Mouse (Mus musculus) erythroblast, embryonic 14.5 days (primary cell): ENCODE results near the gene Ear10. TPM values are rescaled to one million over a fixed set of nuclear protein-coding genes. Genes with fewer than 3 reads are reported as not detected.
"Not testable (repeated sequence)": the region's sequence is repeated elsewhere in the genome, so short reads cannot be mapped to it uniquely, and the experiment has no call there.

ENCODE experiments used
- H3K27me3 ChIP-seq: 2 replicates; pipeline ENCODE4 v1.6.1; 2012; ENCODE audit warnings: inconsistent platforms; ENCODE audit not compliant: control insufficient read depth
- H3K36me3 ChIP-seq: 2 replicates; pipeline ENCODE4 v1.6.1; 2012; ENCODE audit warnings: mild to moderate bottlenecking, inconsistent platforms; ENCODE audit not compliant: control insufficient read depth
- H3K4me1 ChIP-seq: 2 replicates; pipeline ENCODE4 v1.6.1; 2012; ENCODE audit warnings: inconsistent platforms; ENCODE audit not compliant: control insufficient read depth
- H3K4me3 ChIP-seq: replicated peaks from 2 replicates; pipeline ENCODE3; 2012; ENCODE audit warnings: moderate library complexity, mild to moderate bottlenecking, inconsistent platforms
- H3K9me3 ChIP-seq: 2 replicates; pipeline ENCODE4 v1.6.1; 2012; ENCODE audit warnings: low read length, inconsistent platforms, mixed read lengths; ENCODE audit not compliant: control insufficient read depth
- polyA plus RNA-seq: library from polyadenylated mRNA; stranded (reverse); fragments of >175 nt; gene quantifications from 2 replicates; pipeline ENCODE4 v1.2.3, GENCODE M21; 2012

The Ear10 gene
- polyA plus RNA-seq: not detected in 2 replicates

DNA sequence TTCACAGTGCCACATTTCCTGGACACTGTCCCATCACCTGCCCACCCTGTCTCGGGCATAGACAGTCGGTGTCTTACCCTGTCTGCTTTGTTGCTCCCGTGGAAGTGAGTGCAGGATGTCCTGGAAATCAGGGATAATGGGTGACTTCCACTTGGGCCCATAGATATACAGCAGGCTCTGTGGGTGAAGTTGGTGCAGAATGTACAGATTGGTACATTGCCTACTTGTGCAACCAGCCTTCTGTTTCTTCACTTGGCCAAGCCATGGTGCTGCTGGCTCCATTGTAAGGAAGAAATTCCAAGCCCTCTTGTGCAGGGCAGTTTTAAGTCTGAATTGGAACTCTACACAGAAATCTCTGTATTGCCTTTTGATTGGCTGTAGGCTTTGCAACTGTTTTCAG lies at the start of gene Ear10:
Gene Ear10 (minus strand): TSS at position 101 of the 400 bp plus-strand sequence.
- not testable (repeated sequence) for H3K9me3 ChIP-seq, H3K4me3 ChIP-seq, H3K4me1 ChIP-seq, H3K27me3 ChIP-seq, H3K36me3 ChIP-seq

DNA sequence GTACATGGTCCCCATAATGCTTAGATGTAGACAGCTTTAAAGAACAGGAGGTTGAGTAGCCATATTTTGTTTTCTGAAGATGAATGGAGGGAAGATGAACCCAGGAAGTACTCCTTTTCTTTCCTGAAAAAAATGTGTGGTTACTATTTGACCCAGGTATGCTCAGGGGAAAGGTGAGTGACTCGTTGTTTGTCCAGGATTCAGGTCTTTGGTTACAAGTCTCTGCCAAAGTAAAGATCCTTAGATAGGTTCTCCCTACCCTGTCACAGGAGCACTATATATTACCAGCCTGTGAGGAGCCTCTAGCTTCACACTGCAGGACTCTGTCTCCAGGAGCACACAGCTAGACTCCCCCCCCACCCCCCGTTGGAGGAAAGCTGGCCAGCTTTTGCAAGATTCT lies 33.4 kb upstream of the Ear10 start, which contains the start of gene Ang5:
Gene Ang5 (plus strand): TSS at position 301 of the 400 bp plus-strand sequence.
- not testable (repeated sequence) for H3K4me3 ChIP-seq, H3K27me3 ChIP-seq, H3K36me3 ChIP-seq, H3K9me3 ChIP-seq, H3K4me1 ChIP-seq

DNA sequence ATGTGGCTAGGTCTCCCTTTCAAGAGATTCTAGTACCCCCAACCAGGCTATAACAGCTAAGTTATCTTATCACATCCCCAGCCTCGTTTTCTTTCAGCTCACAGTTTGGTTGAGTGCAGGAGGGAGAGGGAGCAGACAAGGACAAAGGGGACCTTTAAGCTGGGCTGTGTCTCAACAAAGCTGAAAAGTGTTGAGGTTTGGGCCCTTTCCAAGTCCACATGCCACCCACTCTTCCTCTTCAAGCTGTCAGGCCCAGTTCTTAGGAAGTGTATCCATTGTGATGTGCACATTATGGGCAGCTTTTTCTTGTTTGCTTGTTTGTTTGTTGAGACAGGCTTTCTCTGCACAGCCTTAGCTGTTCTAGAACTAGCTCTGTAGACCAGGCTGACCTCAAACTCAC lies 31.7 kb upstream of the Ear10 start:
- H3K27me3 ChIP-seq, H3K4me3 ChIP-seq, H3K36me3 ChIP-seq, H3K9me3 ChIP-seq, H3K4me1 ChIP-seq: not testable (repeated sequence)

DNA sequence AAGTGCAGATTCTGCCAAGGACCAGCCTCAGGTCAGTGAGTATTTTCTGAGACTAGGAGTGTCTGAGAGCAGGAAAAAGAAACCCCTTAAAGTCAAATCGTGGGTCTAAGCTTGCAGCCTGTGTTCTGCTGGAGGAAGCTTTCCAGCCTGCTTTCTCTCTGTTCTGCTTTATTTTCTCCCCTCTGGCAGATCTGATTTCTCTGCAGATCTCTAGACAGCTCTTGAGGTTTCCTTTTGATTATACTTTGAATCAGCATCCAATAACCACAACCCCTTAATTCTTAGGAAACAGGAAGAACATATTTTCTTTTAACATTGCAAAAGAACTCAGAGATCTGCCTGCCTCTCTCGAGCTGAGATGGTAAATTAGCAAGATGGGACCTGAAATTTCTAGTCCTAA lies 30.0 kb upstream of the Ear10 start:
- H3K27me3 ChIP-seq, H3K36me3 ChIP-seq: not testable (repeated sequence)

DNA sequence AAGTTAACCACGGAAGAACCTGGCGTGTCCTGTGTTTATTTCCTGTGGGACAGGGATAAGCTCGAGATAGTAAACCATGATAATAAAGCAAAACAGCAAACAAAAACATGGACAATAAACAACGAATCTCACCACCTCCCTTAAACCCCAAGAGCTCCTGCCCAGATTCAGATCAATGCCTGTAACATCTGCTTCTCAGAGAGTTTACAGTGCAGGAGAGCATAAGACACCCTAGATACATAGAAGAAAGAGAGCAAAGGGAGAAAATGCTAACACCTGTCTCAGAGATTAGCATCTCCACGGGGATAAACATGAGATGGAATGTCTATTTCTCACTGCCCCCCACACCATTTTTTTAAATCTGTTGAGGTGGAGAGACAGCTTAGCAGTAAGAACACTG lies 10.0 kb upstream of the Ear10 start:
- not testable (repeated sequence) for H3K36me3 ChIP-seq, H3K4me3 ChIP-seq, H3K9me3 ChIP-seq, H3K27me3 ChIP-seq, H3K4me1 ChIP-seq

More for the DNA sequence above, 30.0 kb upstream of the Ear10 start:
- H3K9me3 ChIP-seq, H3K4me1 ChIP-seq, H3K4me3 ChIP-seq: not testable (repeated sequence)

DNA sequence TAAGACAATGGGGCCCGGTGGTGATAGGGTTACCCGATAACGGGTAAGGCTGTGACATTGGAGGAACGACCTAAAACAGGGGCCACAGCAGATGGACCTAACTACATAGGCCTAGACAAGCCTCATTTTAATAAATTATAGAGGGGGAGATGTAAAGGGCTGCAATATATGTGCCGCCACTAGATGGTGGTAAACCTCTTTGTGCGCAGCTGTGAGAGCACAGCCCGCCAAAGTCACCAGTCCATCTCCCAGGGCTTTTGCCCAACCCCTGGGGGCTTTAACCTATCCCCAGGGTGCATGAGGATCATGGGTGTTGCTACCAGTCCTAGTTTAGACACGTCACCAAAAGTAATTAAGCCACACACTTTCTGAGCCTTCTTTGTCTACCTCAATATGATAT lies 9.6 kb upstream of the Ear10 start:
- H3K4me3 ChIP-seq, H3K9me3 ChIP-seq, H3K27me3 ChIP-seq, H3K4me1 ChIP-seq, H3K36me3 ChIP-seq: not testable (repeated sequence)

DNA sequence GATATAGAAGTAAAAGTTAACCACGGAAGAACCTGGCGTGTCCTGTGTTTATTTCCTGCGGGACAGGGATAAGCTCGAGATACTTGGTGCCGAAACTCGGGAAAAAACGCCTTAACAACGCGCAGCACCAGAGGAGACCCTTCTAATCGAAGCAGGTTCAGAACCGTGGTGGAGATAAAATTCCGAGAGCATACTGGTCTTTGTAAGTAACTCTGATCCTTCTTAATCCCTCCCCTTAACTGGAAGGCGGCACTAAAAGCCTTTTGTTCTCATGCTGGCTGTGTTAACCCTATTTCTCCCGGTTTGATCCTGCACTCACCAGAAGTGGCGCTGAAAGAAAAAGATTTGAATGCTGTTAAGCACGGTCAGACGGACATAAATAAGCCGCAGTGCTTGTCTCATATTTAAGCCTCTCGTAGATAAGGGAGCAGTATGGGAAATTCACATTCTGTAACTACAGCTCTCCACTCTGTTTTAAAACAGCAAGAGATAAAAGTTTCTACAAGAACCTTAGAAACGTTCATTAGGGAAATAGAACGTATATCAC lies 2.1 kb upstream of the Ear10 start:
- not testable (repeated sequence) for H3K9me3 ChIP-seq, H3K27me3 ChIP-seq, H3K36me3 ChIP-seq, H3K4me1 ChIP-seq
- H3K4me3 ChIP-seq: peak overlapping the region; percentile 52

DNA sequence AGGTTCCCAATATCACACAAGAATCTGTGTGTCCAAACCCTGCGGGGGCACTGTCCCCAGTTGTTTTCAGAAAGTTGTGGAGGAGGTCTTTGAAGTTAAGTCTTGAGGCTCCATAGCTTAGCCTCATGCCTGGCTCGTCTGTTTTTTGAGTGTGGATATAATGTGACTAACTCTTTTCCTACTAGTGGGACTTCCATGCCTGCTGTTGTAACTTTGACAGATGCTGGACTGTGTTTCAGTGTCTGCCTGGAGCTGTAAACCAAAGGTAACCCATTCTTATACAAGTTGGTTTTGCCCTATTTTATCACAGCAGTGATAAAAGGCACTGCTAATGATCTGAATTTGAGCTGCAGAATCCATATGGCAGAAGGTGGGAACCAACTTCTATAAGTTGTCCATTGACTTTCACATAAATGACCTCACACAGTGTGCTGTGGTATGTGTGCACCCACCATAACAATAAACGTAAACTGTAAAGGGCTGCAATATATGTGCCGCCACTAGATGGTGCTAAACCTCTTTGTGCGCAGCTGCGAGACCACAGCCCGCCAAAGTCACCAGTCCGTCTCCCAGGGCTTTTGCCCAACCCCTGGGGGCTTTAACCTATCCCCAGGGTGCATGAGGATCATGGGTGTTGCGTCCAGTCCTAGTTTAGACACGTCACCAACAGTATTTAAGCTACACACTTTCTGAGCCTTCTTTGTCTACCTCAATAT lies 1.5 kb upstream of the Ear10 start, which contains the start of gene Gm8113:
Gene Gm8113 (plus strand): TSS at position 703 of the 716 bp plus-strand sequence.
- not testable (repeated sequence) for H3K27me3 ChIP-seq, H3K36me3 ChIP-seq, H3K4me1 ChIP-seq, H3K9me3 ChIP-seq
- peak within 1 kb of the TSS; percentile 52 for H3K4me3 ChIP-seq

DNA sequence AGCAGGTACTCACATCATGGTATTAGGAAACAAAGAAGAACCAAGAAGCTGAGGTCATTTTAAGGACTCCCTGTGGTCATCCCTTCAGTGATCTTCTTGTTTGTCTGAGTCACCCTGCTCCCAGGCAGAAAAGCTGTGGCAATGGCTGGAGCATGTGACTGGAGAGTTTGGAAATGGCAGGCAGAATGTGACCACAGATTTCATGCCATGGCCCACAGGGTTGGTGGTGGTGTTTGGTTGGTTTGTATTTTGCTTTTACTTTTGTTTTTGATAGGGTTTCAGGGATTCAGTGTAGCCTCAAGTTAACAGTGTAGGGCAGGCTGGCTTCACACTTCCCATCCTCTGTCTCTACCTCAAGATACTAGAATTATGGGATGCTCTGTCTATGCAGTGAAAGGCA lies 5.1 kb downstream of the Ear10 start:
- H3K9me3 ChIP-seq, H3K36me3 ChIP-seq, H3K27me3 ChIP-seq, H3K4me3 ChIP-seq, H3K4me1 ChIP-seq: not testable (repeated sequence)

DNA sequence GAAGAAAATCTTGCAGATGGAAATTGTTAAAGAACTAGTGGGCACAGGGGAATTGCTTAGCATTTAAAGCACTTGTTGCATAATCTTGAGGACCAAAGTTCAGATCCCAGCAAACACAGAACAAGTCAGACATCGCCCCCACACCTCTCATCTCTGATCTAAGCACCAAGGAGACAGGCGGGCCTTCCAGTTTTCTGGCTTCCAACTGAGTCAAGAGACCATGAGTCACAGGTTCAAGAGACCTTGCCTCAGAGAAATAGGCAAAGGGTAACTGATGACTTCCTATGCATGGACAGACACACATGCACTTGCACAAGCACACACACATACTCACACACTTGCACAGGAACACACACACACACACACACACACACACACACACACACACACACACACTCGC lies 24.8 kb downstream of the Ear10 start:
- H3K4me3 ChIP-seq, H3K9me3 ChIP-seq, H3K4me1 ChIP-seq, H3K36me3 ChIP-seq, H3K27me3 ChIP-seq: not testable (repeated sequence)

DNA sequence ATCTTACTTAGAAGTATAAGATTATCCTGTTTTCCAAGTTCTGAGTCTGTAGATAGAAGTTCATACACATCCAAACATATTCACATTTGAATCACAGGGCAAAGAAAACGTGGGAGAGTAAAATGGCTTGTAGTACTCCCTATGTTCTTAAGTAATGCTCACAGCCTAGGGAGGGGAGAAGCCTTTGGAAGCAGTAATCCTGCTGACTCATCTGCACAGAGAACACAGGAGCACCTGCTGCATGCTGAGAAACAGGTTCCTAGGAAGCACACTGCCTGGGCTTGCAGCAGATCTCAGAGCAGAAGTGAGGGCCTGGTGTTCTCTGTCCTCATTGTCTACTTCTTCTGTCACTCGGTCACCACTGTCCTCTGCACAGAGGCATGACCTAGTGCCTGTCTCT lies 28.0 kb downstream of the Ear10 start:
- not testable (repeated sequence) for H3K9me3 ChIP-seq, H3K27me3 ChIP-seq, H3K4me3 ChIP-seq

DNA sequence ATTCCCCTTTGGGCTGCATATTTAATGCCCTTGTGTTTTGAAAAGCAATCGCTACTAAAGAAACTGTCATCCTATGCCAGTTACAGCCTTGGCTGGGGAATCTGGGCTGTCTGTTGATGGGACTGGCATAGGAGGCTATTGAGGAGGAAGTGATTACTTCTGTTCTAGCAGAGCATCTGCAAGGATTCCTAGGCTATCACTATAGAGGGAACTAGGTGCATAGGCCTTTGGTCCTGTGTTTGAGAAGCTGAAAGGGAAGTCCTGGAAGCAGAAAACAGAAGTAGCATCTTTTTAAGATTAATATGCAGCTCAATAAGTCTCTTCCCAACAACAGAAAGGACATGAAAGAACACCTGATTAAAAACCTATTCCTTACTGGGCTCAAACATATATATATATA lies 32.1 kb downstream of the Ear10 start:
- H3K27me3 ChIP-seq, H3K9me3 ChIP-seq, H3K4me1 ChIP-seq, H3K4me3 ChIP-seq, H3K36me3 ChIP-seq: not testable (repeated sequence)

More for the DNA sequence above, 28.0 kb downstream of the Ear10 start:
- H3K4me1 ChIP-seq, H3K36me3 ChIP-seq: not testable (repeated sequence)

DNA sequence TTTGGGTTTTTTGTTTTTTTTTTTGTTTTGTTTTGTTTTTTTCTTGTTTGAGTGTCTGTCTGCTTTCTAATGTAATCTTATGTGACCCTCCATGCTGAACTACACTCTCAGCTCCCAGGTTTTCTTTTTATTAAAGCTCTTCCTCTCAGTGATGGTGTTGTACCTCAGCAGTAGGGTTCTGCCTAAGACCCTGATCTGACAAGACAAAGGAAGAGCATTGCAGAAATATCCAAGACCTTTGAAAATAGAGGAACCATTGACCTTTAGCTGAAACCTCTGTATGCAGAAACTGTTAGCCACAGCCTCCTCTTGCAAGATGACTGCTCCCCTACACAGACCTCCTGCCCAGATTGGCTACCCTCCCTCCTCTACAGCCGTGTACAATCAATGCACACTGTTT lies 37.1 kb downstream of the Ear10 start:
- not testable (repeated sequence) for H3K4me3 ChIP-seq, H3K9me3 ChIP-seq, H3K27me3 ChIP-seq, H3K36me3 ChIP-seq, H3K4me1 ChIP-seq

DNA sequence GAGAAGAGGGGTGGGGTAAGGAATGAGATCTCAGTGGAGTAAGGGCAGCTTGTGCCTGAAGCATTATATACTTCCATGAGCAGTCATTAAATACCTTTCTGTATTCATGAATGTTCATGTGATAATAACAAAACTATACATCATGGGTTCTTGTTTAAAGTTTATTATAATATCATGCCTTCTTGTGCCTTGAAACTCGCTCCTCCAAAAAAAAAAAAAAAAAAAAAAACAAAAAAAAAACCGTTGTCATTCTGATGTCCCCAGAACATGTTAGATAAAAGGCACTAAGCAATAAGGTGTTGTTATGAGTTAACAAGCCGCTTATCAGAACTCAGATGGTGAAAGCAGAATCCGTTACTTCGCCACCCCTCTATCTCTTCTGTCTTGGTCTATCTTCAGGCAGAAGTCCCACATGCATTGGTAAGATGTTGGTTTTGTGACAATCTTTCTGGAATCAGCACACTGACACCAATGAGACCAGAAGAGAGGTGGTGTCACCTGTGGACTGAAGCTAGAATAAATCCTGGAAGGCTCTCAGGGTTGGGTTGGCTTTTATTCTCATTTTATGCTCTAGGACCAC lies 43.3 kb downstream of the Ear10 start:
- H3K4me1 ChIP-seq, H3K27me3 ChIP-seq, H3K36me3 ChIP-seq, H3K9me3 ChIP-seq, H3K4me3 ChIP-seq: not testable (repeated sequence)

DNA sequence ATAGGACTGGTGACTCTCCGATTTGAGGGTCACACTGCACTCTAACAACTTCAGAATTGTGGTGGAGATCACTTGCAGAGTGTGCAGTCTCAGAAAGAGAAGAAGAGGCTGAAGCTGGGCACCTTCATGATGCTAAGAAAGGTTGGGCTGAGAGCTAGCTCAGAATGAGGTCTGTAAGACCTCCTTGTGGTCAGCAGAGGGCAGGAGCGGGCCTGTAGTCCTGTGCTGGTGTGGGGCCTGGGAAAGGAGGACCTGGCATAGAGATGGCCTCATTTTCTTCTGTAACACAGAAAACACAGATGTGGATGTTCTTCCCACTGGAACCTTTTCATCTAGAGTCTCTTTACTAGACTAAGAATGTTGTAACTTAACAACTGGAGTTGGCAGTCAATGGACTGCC lies 45.6 kb downstream of the Ear10 start:
- H3K4me1 ChIP-seq, H3K27me3 ChIP-seq, H3K36me3 ChIP-seq, H3K9me3 ChIP-seq, H3K4me3 ChIP-seq: not testable (repeated sequence)
